Mouse (Mus musculus): ENCODE data around the gene Prss58. TPM values are rescaled to one million over a fixed set of nuclear protein-coding genes. Genes with fewer than 3 reads are reported as not detected.

The Prss58 gene
- not detected for total RNA-seq (2022)

- no peak for DNase-seq (ENCODE audit: low spot score in 2 of 2)
Observed at GRCm38 (mm10) chr6:40900287-40900686, at the start of gene Prss58. TSS of gene Prss58 (minus strand) at chr6:40900387.

GRCm38 (mm10) chr6:40940457-40940856 is 40.3 kb upstream of the Prss58 start, which contains the start of gene 1700074P13Rik:
TSS of gene 1700074P13Rik (minus strand) at chr6:40940557.
- no peak for DNase-seq (ENCODE audit: low spot score in 2 of 2)

- no peak for DNase-seq (ENCODE audit: low spot score in 2 of 2)
Observed at GRCm38 (mm10) chr6:40919954-40920353, 19.8 kb upstream of the Prss58 start.

- DNase-seq (ENCODE audit: low spot score in 2 of 2) = no peak
Observed at GRCm38 (mm10) chr6:40894716-40895115, 5.5 kb downstream of the Prss58 start.

- DNase-seq (ENCODE audit: low spot score in 2 of 2) = no peak
Observed at GRCm38 (mm10) chr6:40893577-40893976, 6.6 kb downstream of the Prss58 start.

GRCm38 (mm10) chr6:40891754-40892153 is 8.4 kb downstream of the Prss58 start:
- no peak for DNase-seq (ENCODE audit: low spot score in 2 of 2)

GRCm38 (mm10) chr6:40890973-40891372 is 9.2 kb downstream of the Prss58 start:
- no peak for DNase-seq (ENCODE audit: low spot score in 2 of 2)

- no peak for DNase-seq (ENCODE audit: low spot score in 2 of 2)
Observed at GRCm38 (mm10) chr6:40887394-40887793, 12.8 kb downstream of the Prss58 start, which contains the start of gene Moxd2. TSS of gene Moxd2 (minus strand) at chr6:40887494.

GRCm38 (mm10) chr6:40845283-40845682 is 54.9 kb downstream of the Prss58 start:
- DNase-seq (ENCODE audit: low spot score in 2 of 2) = no peak

Other genes with a start within 250 kb of the Prss58 start
- not detected for gene Moxd2, start 12.9 kb downstream of the Prss58 start, total RNA-seq (2022)
- gene 1700074P13Rik, start 40.2 kb upstream of the Prss58 start, total RNA-seq (2022) = not detected
- not detected for gene Gm4744, start 51.5 kb upstream of the Prss58 start, total RNA-seq (2022)
- not detected for gene 1810009J06Rik, start 64.4 kb upstream of the Prss58 start, total RNA-seq (2022)
- gene Gm2663, start 99.1 kb upstream of the Prss58 start, total RNA-seq (2022) = not detected
- gene 2210010C04Rik, start 135.1 kb upstream of the Prss58 start, total RNA-seq (2022) = not detected